Mouse (Mus musculus) heart, postnatal 4 days (tissue): ENCODE data around the gene 4930519P11Rik. TPM values are rescaled to one million over a fixed set of nuclear protein-coding genes. Genes with fewer than 3 reads are reported as not detected.

Experiments
- total RNA-seq, 2 experiments: library from RNA; stranded (reverse); gene quantifications; 2 replicates each; pipeline ENCODE4 v1.2.3; 2021

Gene 4930519P11Rik
- total RNA-seq, 2 experiments from 2014 or later = not detected

Other genes with a start within 250 kb of the 4930519P11Rik start
- gene Cdk5rap1, start 240.4 kb downstream of the 4930519P11Rik start, total RNA-seq = 10 to 100 TPM in 1 of 2 experiments, 1 to 10 TPM in 1; 8.7 to 11.2 TPM
- 10 to 100 TPM; 77.0 to 77.8 TPM for gene Snta1, start 205.3 kb downstream of the 4930519P11Rik start, total RNA-seq
- gene Cbfa2t2, start 177.0 kb downstream of the 4930519P11Rik start, total RNA-seq = 10 to 100 TPM; 33.9 to 34.2 TPM
- under 1 TPM in 1 of 2 experiments, not detected in 1; 0.81 TPM for gene 1700003F12Rik, start 66.4 kb downstream of the 4930519P11Rik start, total RNA-seq
- under 1 TPM in 1 of 2 experiments, not detected in 1; 0.17 TPM for gene Actl10, start 61.7 kb downstream of the 4930519P11Rik start, total RNA-seq
- 1 to 10 TPM in 1 of 2 experiments, under 1 TPM in 1; 0.81 to 1.8 TPM for gene Necab3, start 54.5 kb downstream of the 4930519P11Rik start, total RNA-seq
- gene E2f1, start 43.5 kb downstream of the 4930519P11Rik start, total RNA-seq = 10 to 100 TPM; 32.3 to 35.6 TPM
- gene Pxmp4, start 9.7 kb downstream of the 4930519P11Rik start, total RNA-seq = 10 to 100 TPM; 14.5 to 20.4 TPM
- 1 to 10 TPM; 2.4 TPM for gene Zfp341, start 140 bp downstream of the 4930519P11Rik start, total RNA-seq
- 100 to 1,000 TPM; 133 to 134 TPM for gene Chmp4b, start 38.3 kb upstream of the 4930519P11Rik start, total RNA-seq
- gene Gm14214, start 156.6 kb upstream of the 4930519P11Rik start, total RNA-seq = not detected
- gene Raly, start 177.7 kb upstream of the 4930519P11Rik start, total RNA-seq = 100 to 1,000 TPM; 212 to 222 TPM
- not detected for gene a, start 178.0 kb upstream of the 4930519P11Rik start, total RNA-seq